Mouse (Mus musculus): ENCODE data around the gene Fdxr. TPM values are rescaled to one million over a fixed set of nuclear protein-coding genes. Genes with fewer than 3 reads are reported as not detected.

Fdxr gene
- total RNA-seq, 2 experiments from 2014 or later, result 9.1 to 19.1 TPM

- no peak for ATAC-seq (replicated peaks; ENCODE audit: poor library complexity)
Measured at GRCm38 (mm10) chr11:115244840-115245239, 32.0 kb downstream of the Fdxr start.

GRCm38 (mm10) chr11:115243783-115244182 lies 33.1 kb downstream of the Fdxr start:
- ATAC-seq (replicated peaks; ENCODE audit: poor library complexity), result no peak

GRCm38 (mm10) chr11:115242746-115243145 lies 34.1 kb downstream of the Fdxr start:
- no peak for ATAC-seq (replicated peaks; ENCODE audit: poor library complexity)

GRCm38 (mm10) chr11:115241402-115241801 lies 35.4 kb downstream of the Fdxr start:
- ATAC-seq (replicated peaks; ENCODE audit: poor library complexity), result no peak

GRCm38 (mm10) chr11:115236570-115236969 lies 40.3 kb downstream of the Fdxr start:
- ATAC-seq (replicated peaks; ENCODE audit: poor library complexity), result no peak

- ATAC-seq (replicated peaks; ENCODE audit: poor library complexity), result no peak
Measured at GRCm38 (mm10) chr11:115234320-115235044, 42.4 kb downstream of the Fdxr start.

GRCm38 (mm10) chr11:115233526-115234290 lies 43.1 kb downstream of the Fdxr start:
- ATAC-seq (replicated peaks; ENCODE audit: poor library complexity), result no peak

GRCm38 (mm10) chr11:115232889-115233288 lies 44.0 kb downstream of the Fdxr start:
- ATAC-seq (replicated peaks; ENCODE audit: poor library complexity), result no peak

GRCm38 (mm10) chr11:115231924-115232323 lies 44.9 kb downstream of the Fdxr start:
- no peak for ATAC-seq (replicated peaks; ENCODE audit: poor library complexity)

- peak; percentile 68 for ATAC-seq (replicated peaks; ENCODE audit: poor library complexity)
Measured at GRCm38 (mm10) chr11:115231168-115231915, 45.5 kb downstream of the Fdxr start.

- no peak for ATAC-seq (replicated peaks; ENCODE audit: poor library complexity)
Measured at GRCm38 (mm10) chr11:115229021-115229930, 47.6 kb downstream of the Fdxr start.

GRCm38 (mm10) chr11:115228430-115228829 lies 48.4 kb downstream of the Fdxr start:
- ATAC-seq (replicated peaks; ENCODE audit: poor library complexity), result no peak

- ATAC-seq (replicated peaks; ENCODE audit: poor library complexity), result no peak
Measured at GRCm38 (mm10) chr11:115227640-115228039, 49.2 kb downstream of the Fdxr start.

GRCm38 (mm10) chr11:115226811-115227491 lies 49.9 kb downstream of the Fdxr start:
- no peak for ATAC-seq (replicated peaks; ENCODE audit: poor library complexity)

GRCm38 (mm10) chr11:115225301-115225700 lies 51.5 kb downstream of the Fdxr start:
- ATAC-seq (replicated peaks; ENCODE audit: poor library complexity), result no peak

GRCm38 (mm10) chr11:115224889-115225288 lies 52.0 kb downstream of the Fdxr start:
- ATAC-seq (replicated peaks; ENCODE audit: poor library complexity), result peak; percentile 54; the same call in 1 of the 2 replicates

- ATAC-seq (replicated peaks; ENCODE audit: poor library complexity), result peak; percentile 8; the same call in 1 of the 2 replicates
Measured at GRCm38 (mm10) chr11:115223877-115224276, 53.0 kb downstream of the Fdxr start.

- peak; percentile 35; the same call in 1 of the 2 replicates for ATAC-seq (replicated peaks; ENCODE audit: poor library complexity)
Measured at GRCm38 (mm10) chr11:115223451-115223850, 53.4 kb downstream of the Fdxr start.

- ATAC-seq (replicated peaks; ENCODE audit: poor library complexity), result no peak
Measured at GRCm38 (mm10) chr11:115222570-115222969, 54.3 kb downstream of the Fdxr start.

- no peak for ATAC-seq (replicated peaks; ENCODE audit: poor library complexity)
Measured at GRCm38 (mm10) chr11:115222077-115222476, 54.8 kb downstream of the Fdxr start.

All from megakaryocyte progenitor cell, adult 5-6 weeks (primary cell).